Mouse (Mus musculus) layer of hippocampus, postnatal 10 days (tissue): ENCODE results near the gene Tmem170. TPM values are rescaled to one million over a fixed set of nuclear protein-coding genes. Genes with fewer than 3 reads are reported as not detected.

Experiments used
- DNase-seq, 2 experiments: peaks; one replicate each; pipeline ENCODE4 v3.0.0; 2021; ENCODE audit warnings: low spot score in 2 of 2
- total RNA-seq, 2 experiments: library from RNA; stranded (reverse); gene quantifications; 2 replicates each; pipeline ENCODE4 v1.2.3; 2021

Gene Tmem170
- total RNA-seq, 2 experiments from 2014 or later = 3.4 to 4.1 TPM

DNA sequence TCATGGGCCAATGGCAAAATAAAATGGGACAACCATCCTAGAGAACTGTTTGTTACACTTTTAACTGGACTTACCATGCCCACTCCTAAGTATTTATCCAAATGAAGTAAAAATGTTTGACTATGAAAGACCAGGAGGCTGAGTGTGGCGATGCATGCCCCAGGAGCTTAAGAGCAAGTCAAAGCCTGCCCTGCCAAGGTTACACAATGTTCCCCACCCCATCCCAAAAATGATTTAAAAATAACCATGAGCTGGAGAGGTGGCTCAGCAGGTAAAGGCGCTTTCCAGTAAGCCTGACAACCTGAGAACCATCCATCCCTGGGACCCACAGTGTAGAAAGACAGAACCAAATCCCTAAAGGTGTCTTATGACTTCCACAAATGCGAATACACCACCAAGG is 58.0 kb downstream of the Tmem170 start:
- DNase-seq = no peak

DNA sequence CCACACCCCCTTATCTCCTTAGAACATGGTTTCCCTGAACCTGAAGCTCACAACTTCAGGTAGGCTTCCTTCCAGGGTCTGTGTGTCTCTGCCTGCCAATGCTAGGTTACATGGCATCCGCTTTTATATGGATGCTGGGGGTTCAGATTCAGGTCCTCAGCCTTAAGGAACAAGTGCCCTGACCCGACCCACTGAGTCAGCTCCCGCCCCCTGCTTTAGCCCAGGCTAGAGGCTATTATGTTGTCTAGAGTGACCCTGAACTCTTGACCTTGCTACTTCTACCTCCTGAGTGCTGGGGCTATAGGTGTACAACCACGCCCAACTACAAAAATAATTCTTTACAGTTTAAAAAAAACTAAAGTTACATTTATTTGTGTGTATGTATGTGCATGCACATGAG is 61.5 kb downstream of the Tmem170 start:
- DNase-seq = no peak

- no peak for DNase-seq
Measured at GRCm38 (mm10) chr8:111813818-111814217, 62.7 kb downstream of the Tmem170 start.

Other genes with a start within 250 kb of the Tmem170 start
- gene Ldhd, start 246.4 kb downstream of the Tmem170 start, total RNA-seq = 1 to 10 TPM; 2.3 to 2.6 TPM
- gene Zfp1, start 233.3 kb downstream of the Tmem170 start, total RNA-seq = 10 to 100 TPM; 21.4 to 21.9 TPM
- gene Ctrb1, start 185.7 kb downstream of the Tmem170 start, total RNA-seq = not detected
- 10 to 100 TPM; 60.1 to 62.6 TPM for gene Bcar1, start 132.9 kb downstream of the Tmem170 start, total RNA-seq
- gene Cfdp1, start 22.5 kb downstream of the Tmem170 start, total RNA-seq = 100 to 1,000 TPM; 100 to 101 TPM
- gene Chst5, start 33.7 kb upstream of the Tmem170 start, total RNA-seq = under 1 TPM; 0.48 to 0.89 TPM
- 10 to 100 TPM in 1 of 2 experiments, 1 to 10 TPM in 1; 9.8 to 10.1 TPM for gene Tmem231, start 57.1 kb upstream of the Tmem170 start, total RNA-seq
- 100 to 1,000 TPM; 193 to 198 TPM for gene Gabarapl2, start 64.0 kb upstream of the Tmem170 start, total RNA-seq
- gene Adat1, start 115.6 kb upstream of the Tmem170 start, total RNA-seq = 1 to 10 TPM; 5.0 to 5.2 TPM
- gene Kars, start 134.6 kb upstream of the Tmem170 start, total RNA-seq = 10 to 100 TPM; 83.3 to 96.7 TPM
- 10 to 100 TPM; 37.1 to 37.9 TPM for gene Terf2ip, start 134.6 kb upstream of the Tmem170 start, total RNA-seq
- gene Gm6793, start 138.3 kb upstream of the Tmem170 start, total RNA-seq = not detected